Mouse (Mus musculus): ENCODE measurements around the gene Zic2.

DNA sequence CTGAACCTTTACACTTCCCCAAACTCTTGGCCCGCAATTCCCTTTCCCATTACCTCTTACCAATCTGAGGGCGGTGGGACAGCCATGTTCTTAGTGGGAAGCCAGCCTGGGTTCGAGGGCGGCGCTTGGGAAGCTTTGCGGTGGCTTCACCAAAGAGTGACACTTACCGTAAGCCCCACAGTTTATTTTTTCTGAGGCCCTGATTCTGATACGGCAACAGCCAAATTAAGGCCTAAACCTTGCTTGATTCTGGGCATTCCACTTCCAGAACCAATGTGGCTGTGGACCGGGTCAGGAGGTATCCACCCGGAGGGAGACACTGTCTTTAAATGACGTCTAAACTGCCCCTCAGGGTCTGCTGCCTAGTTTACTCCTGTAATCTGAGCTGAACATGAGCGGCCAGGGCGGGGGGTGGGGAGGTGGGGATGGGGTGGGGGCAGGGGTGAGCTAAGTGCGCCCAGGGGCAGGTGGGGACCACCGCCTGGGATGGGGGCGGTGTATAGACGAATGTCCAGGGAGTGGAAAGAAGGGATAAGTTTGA, 2.0 kb upstream of the Zic2 start:
- TF ChIP-seq CTCF (IDR thresholded peaks at IDR 0.05) (no peak), POLR2A (IDR thresholded peaks at IDR 0.05; ENCODE audit: insufficient read depth, low read depth, low read length) (no peak)
